Mouse (Mus musculus) left cerebral cortex, adult 8-10 months (tissue): ENCODE measurements around the gene Prr3. TPM values are rescaled to one million over a fixed set of nuclear protein-coding genes. Genes with fewer than 3 reads are reported as not detected.
A peak's percentile ranks its signal among the peaks of the same experiment; 100 is the strongest.
"Not testable (repeated sequence)": the region's sequence is repeated elsewhere in the genome, so short reads cannot be mapped to it uniquely, and the experiment has no call there.

Source experiments
- DNase-seq, 2 experiments: peaks; one replicate each; pipeline ENCODE4 v3.0.0; 2022; ENCODE audit warnings: low spot score in 2 of 2
- total RNA-seq, 4 experiments: library from RNA; stranded (reverse); gene quantifications; 2 replicates each; pipeline ENCODE4 v1.2.4; 2022

Gene Prr3
- total RNA-seq, result 10 to 100 TPM; 35.3 to 44.5 (median 38.4) TPM

- DNase-seq, result peak; percentile 93 to 95
These were observed at the start of gene Prr3, which contains the start of gene Gnl1 for GRCm38 (mm10) chr17:35979401-35980362. Gene Prr3, minus strand, starts transcription at chr17:35980236. Gene Gnl1, plus strand, starts transcription at chr17:35979851.

GRCm38 (mm10) chr17:36028879-36029619 lies 49.0 kb upstream of the Prr3 start:
- DNase-seq, result no peak

- DNase-seq, result no peak
These were observed 47.6 kb upstream of the Prr3 start for GRCm38 (mm10) chr17:36027663-36028062.

- DNase-seq, result no peak
These were observed 45.9 kb upstream of the Prr3 start for GRCm38 (mm10) chr17:36025901-36026300.

GRCm38 (mm10) chr17:36025197-36025596 lies 45.2 kb upstream of the Prr3 start:
- no peak for DNase-seq

GRCm38 (mm10) chr17:36023710-36024654 lies 43.9 kb upstream of the Prr3 start:
- DNase-seq, result no peak

- no peak for DNase-seq
These were observed 42.9 kb upstream of the Prr3 start for GRCm38 (mm10) chr17:36022922-36023321.

- DNase-seq, result no peak
These were observed 42.1 kb upstream of the Prr3 start for GRCm38 (mm10) chr17:36022098-36022497.

GRCm38 (mm10) chr17:36021309-36021708 lies 41.3 kb upstream of the Prr3 start:
- DNase-seq, result no peak

GRCm38 (mm10) chr17:36020191-36021073 lies 40.4 kb upstream of the Prr3 start, which contains the start of gene H2-T24:
Gene H2-T24, minus strand, starts transcription at chr17:36020560.
- no peak for DNase-seq

- DNase-seq, result no peak
These were observed 39.5 kb upstream of the Prr3 start for GRCm38 (mm10) chr17:36019519-36019918.

GRCm38 (mm10) chr17:36018979-36019378 lies 38.9 kb upstream of the Prr3 start:
- no peak for DNase-seq

- no peak for DNase-seq
These were observed 37.0 kb upstream of the Prr3 start for GRCm38 (mm10) chr17:36017046-36017445.

GRCm38 (mm10) chr17:36014977-36015376 lies 34.9 kb upstream of the Prr3 start:
- no peak for DNase-seq

- DNase-seq, result not testable (repeated sequence)
These were observed 24.4 kb upstream of the Prr3 start for GRCm38 (mm10) chr17:36004409-36004808.

- DNase-seq, result no peak
These were observed 23.3 kb upstream of the Prr3 start for GRCm38 (mm10) chr17:36003331-36003730.

GRCm38 (mm10) chr17:36001966-36002365 lies 21.9 kb upstream of the Prr3 start:
- DNase-seq, result peak in 1 of 2 experiments; percentile 79

GRCm38 (mm10) chr17:36001121-36001897 lies 21.3 kb upstream of the Prr3 start:
- no peak for DNase-seq

- DNase-seq, result no peak
These were observed 20.3 kb upstream of the Prr3 start for GRCm38 (mm10) chr17:36000349-36000748.
